Mouse (Mus musculus) embryonic fibroblast, embryonic 13.5 days (primary cell): Measurements from ENCODE around the gene Spop.

ENCODE experiments used
- CTCF ChIP-seq: IDR thresholded peaks from 2 replicates; pipeline ENCODE4 v1.5.1; 2011; ENCODE audit warnings: mild to moderate bottlenecking, control low read depth, low read length, moderate library complexity, borderline replicate concordance; ENCODE audit not compliant: insufficient read depth
- POLR2A ChIP-seq: IDR thresholded peaks from 2 replicates; pipeline ENCODE4 v1.6.1; 2011; ENCODE audit warnings: low read depth, mild to moderate bottlenecking, control low read depth, low read length, moderate library complexity

GRCm38 (mm10) chr11:95364388-95364787, 49.5 kb upstream of the Spop start:
- TF ChIP-seq CTCF = no peak
- no peak for TF ChIP-seq POLR2A
